Mouse (Mus musculus) midbrain, embryonic 13.5 days (tissue): ENCODE data around the gene Thsd1. TPM values are rescaled to one million over a fixed set of nuclear protein-coding genes. Genes with fewer than 3 reads are reported as not detected.

Experiments
- ATAC-seq: fragments of 200-750 bp; cut with Nextera tagmentation; 2 replicates; pipeline ENCODE4 v1.8.0; 2017; ENCODE audit warnings: mild to moderate bottlenecking, moderate TSS enrichment, moderate library complexity
- H3K27ac ChIP-seq: fragments of 300-500 bp; sonication (generic); 2 replicates; pipeline ENCODE4 v1.5.1; 2015; ENCODE audit warnings: inconsistent platforms, mild to moderate bottlenecking, moderate library complexity
- H3K27me3 ChIP-seq: fragments of 300-500 bp; sonication (generic); 2 replicates; pipeline ENCODE4 v1.6.1; 2015; ENCODE audit warnings: mild to moderate bottlenecking, inconsistent platforms
- H3K36me3 ChIP-seq: fragments of 300-500 bp; sonication (generic); 2 replicates; pipeline ENCODE4 v1.6.1; 2015; ENCODE audit warnings: mild to moderate bottlenecking, inconsistent platforms
- H3K4me1 ChIP-seq: fragments of 300-500 bp; sonication (generic); replicated peaks from 2 replicates; pipeline ENCODE4 v1.6.1; 2015; ENCODE audit warnings: inconsistent platforms
- H3K4me2 ChIP-seq: fragments of 300-500 bp; sonication (generic); replicated peaks from 2 replicates; pipeline ENCODE4 v1.6.1; 2015; ENCODE audit warnings: moderate library complexity, mild to moderate bottlenecking, inconsistent platforms
- H3K4me3 ChIP-seq: fragments of 300-500 bp; sonication (generic); replicated peaks from 2 replicates; pipeline ENCODE4 v1.5.1; 2015; ENCODE audit warnings: mild to moderate bottlenecking, inconsistent platforms
- H3K9ac ChIP-seq: fragments of 300-500 bp; sonication (generic); replicated peaks from 2 replicates; pipeline ENCODE4 v1.6.1; 2015; ENCODE audit warnings: mild to moderate bottlenecking, inconsistent platforms
- H3K9me3 ChIP-seq: fragments of 300-500 bp; sonication (generic); 2 replicates; pipeline ENCODE4 v1.6.1; 2016; ENCODE audit warnings: mild to moderate bottlenecking, inconsistent platforms
- WGBS: fragments of 180-500 bp; shearing (Covaris S2); methylation state at CpG from one replicate; pipeline ENCODE4 v1.1.7; 2015; 5-methylcytosine and 5-hydroxymethylcytosine counted together
- polyA plus RNA-seq: library from polyadenylated mRNA; unstranded; fragments of >200 nt; fragmentation: Nextera tagmentation; extraction: Ambion mirVana; gene quantifications from 2 replicates; pipeline ENCODE4 v1.2.1, GENCODE M21; 2015

Thsd1 gene
- polyA plus RNA-seq, 1 experiment from 2014 or later = 6.9 TPM

- H3K9me3 ChIP-seq = no peaks in the 10 kb centered on the region
- peaks cover 26% of the 10 kb centered on the region for H3K27me3 ChIP-seq
- peaks cover 3% of the 10 kb centered on the region; the same call in 1 of the 2 replicates for H3K36me3 ChIP-seq
- H3K4me2 ChIP-seq = no peak overlapping the region
- H3K4me3 ChIP-seq = no peak overlapping the region
- H3K27ac ChIP-seq = no peak overlapping the region
- WGBS = 27% methylated on average over 7 of the region's 7 CpGs
- H3K4me1 ChIP-seq = peaks cover 15% of the 10 kb centered on the region
- no peak for ATAC-seq
- no peak overlapping the region for H3K9ac ChIP-seq
Measured at GRCm38 (mm10) chr8:22228621-22229020, 1.5 kb downstream of the Thsd1 start.

GRCm38 (mm10) chr8:22242986-22243385 lies 15.9 kb downstream of the Thsd1 start:
- H3K27me3 ChIP-seq = no peaks in the 10 kb centered on the region
- H3K9me3 ChIP-seq = no peaks in the 10 kb centered on the region
- no peak for ATAC-seq
- H3K36me3 ChIP-seq = no peaks in the 10 kb centered on the region
- H3K4me1 ChIP-seq = no peaks in the 10 kb centered on the region
- no peak overlapping the region for H3K4me2 ChIP-seq
- H3K4me3 ChIP-seq = no peak overlapping the region
- H3K27ac ChIP-seq = no peak overlapping the region
- WGBS = 90% methylated on average over 9 of the region's 9 CpGs
- H3K9ac ChIP-seq = no peak overlapping the region

GRCm38 (mm10) chr8:22245663-22246062 lies 18.6 kb downstream of the Thsd1 start:
- 67% methylated on average over 1 of the region's 1 CpGs for WGBS
- Histone ChIP-seq H3K9ac (no peak overlapping the region), H3K27me3 (no peaks in the 10 kb centered on the region), H3K4me3 (no peak overlapping the region), H3K4me1 (no peaks in the 10 kb centered on the region), H3K36me3 (no peaks in the 10 kb centered on the region), H3K27ac (no peak overlapping the region), H3K9me3 (no peaks in the 10 kb centered on the region), H3K4me2 (no peak overlapping the region)
- no peak for ATAC-seq

GRCm38 (mm10) chr8:22247956-22248355 lies 20.8 kb downstream of the Thsd1 start:
- WGBS = 72% methylated on average over 12 of the region's 12 CpGs
- no peaks in the 10 kb centered on the region for H3K27me3 ChIP-seq
- H3K27ac ChIP-seq = no peak overlapping the region
- no peaks in the 10 kb centered on the region for H3K4me1 ChIP-seq
- no peaks in the 10 kb centered on the region for H3K9me3 ChIP-seq
- no peak overlapping the region for H3K4me3 ChIP-seq
- H3K9ac ChIP-seq = no peak overlapping the region
- no peaks in the 10 kb centered on the region for H3K36me3 ChIP-seq
- H3K4me2 ChIP-seq = no peak overlapping the region
- ATAC-seq = no peak

- Histone ChIP-seq H3K4me3 (no peak overlapping the region), H3K4me1 (no peaks in the 10 kb centered on the region), H3K9ac (no peak overlapping the region), H3K9me3 (no peaks in the 10 kb centered on the region), H3K36me3 (no peaks in the 10 kb centered on the region), H3K4me2 (no peak overlapping the region), H3K27ac (no peak overlapping the region), H3K27me3 (no peaks in the 10 kb centered on the region)
- ATAC-seq = no peak
- WGBS = 89% methylated on average over 9 of the region's 9 CpGs
Measured at GRCm38 (mm10) chr8:22249080-22249479, 22.0 kb downstream of the Thsd1 start.

- H3K4me1 ChIP-seq = no peaks in the 10 kb centered on the region
- H3K27ac ChIP-seq = no peak overlapping the region
- no peak overlapping the region for H3K9ac ChIP-seq
- WGBS = 87% methylated on average over 18 of the region's 18 CpGs
- H3K9me3 ChIP-seq = no peaks in the 10 kb centered on the region
- H3K27me3 ChIP-seq = no peaks in the 10 kb centered on the region
- no peak for ATAC-seq
- H3K4me3 ChIP-seq = no peak overlapping the region
- H3K36me3 ChIP-seq = peaks cover 11% of the 10 kb centered on the region
- H3K4me2 ChIP-seq = no peak overlapping the region
Measured at GRCm38 (mm10) chr8:22258946-22259450, 31.9 kb downstream of the Thsd1 start.

GRCm38 (mm10) chr8:22259531-22259930 lies 32.4 kb downstream of the Thsd1 start:
- no peak overlapping the region for H3K27ac ChIP-seq
- no peaks in the 10 kb centered on the region for H3K27me3 ChIP-seq
- no peak overlapping the region for H3K4me2 ChIP-seq
- no peaks in the 10 kb centered on the region for H3K4me1 ChIP-seq
- WGBS = 67% methylated on average over 12 of the region's 12 CpGs
- H3K36me3 ChIP-seq = peaks cover 11% of the 10 kb centered on the region
- no peak overlapping the region for H3K9ac ChIP-seq
- ATAC-seq = no peak
- no peak overlapping the region for H3K4me3 ChIP-seq
- H3K9me3 ChIP-seq = no peaks in the 10 kb centered on the region

- Histone ChIP-seq H3K4me3 (no peak overlapping the region), H3K4me1 (no peaks in the 10 kb centered on the region), H3K9me3 (no peaks in the 10 kb centered on the region), H3K27me3 (no peaks in the 10 kb centered on the region), H3K27ac (no peak overlapping the region), H3K9ac (no peak overlapping the region), H3K4me2 (no peak overlapping the region), H3K36me3 (peaks cover 11% of the 10 kb centered on the region)
- 51% methylated on average over 9 of the region's 9 CpGs for WGBS
- no peak for ATAC-seq
Measured at GRCm38 (mm10) chr8:22260091-22260722, 33.1 kb downstream of the Thsd1 start.

GRCm38 (mm10) chr8:22262267-22262666 lies 35.2 kb downstream of the Thsd1 start:
- Histone ChIP-seq H3K27ac (no peak overlapping the region), H3K9me3 (no peaks in the 10 kb centered on the region), H3K27me3 (no peaks in the 10 kb centered on the region), H3K4me2 (no peak overlapping the region), H3K36me3 (peaks cover 11% of the 10 kb centered on the region), H3K4me1 (no peaks in the 10 kb centered on the region), H3K4me3 (no peak overlapping the region), H3K9ac (no peak overlapping the region)
- ATAC-seq = no peak
- 90% methylated on average over 3 of the region's 3 CpGs for WGBS

- Histone ChIP-seq H3K4me3 (no peak overlapping the region), H3K27me3 (no peaks in the 10 kb centered on the region), H3K4me1 (no peaks in the 10 kb centered on the region), H3K36me3 (no peaks in the 10 kb centered on the region), H3K4me2 (no peak overlapping the region), H3K27ac (no peak overlapping the region), H3K9ac (no peak overlapping the region), H3K9me3 (no peaks in the 10 kb centered on the region)
- WGBS = 74% methylated on average over 6 of the region's 6 CpGs
- ATAC-seq = no peak
Measured at GRCm38 (mm10) chr8:22264292-22264691, 37.2 kb downstream of the Thsd1 start.

GRCm38 (mm10) chr8:22264787-22265186 lies 37.7 kb downstream of the Thsd1 start:
- no peak for ATAC-seq
- 92% methylated on average over 6 of the region's 6 CpGs for WGBS
- Histone ChIP-seq H3K4me2 (no peak overlapping the region), H3K4me1 (no peaks in the 10 kb centered on the region), H3K9me3 (no peaks in the 10 kb centered on the region), H3K9ac (no peak overlapping the region), H3K27me3 (no peaks in the 10 kb centered on the region), H3K4me3 (no peak overlapping the region), H3K36me3 (no peaks in the 10 kb centered on the region), H3K27ac (no peak overlapping the region)

GRCm38 (mm10) chr8:22265194-22265593 lies 38.1 kb downstream of the Thsd1 start:
- Histone ChIP-seq H3K9ac (no peak overlapping the region), H3K27me3 (no peaks in the 10 kb centered on the region), H3K27ac (no peak overlapping the region), H3K4me3 (no peak overlapping the region), H3K4me1 (no peaks in the 10 kb centered on the region), H3K9me3 (no peaks in the 10 kb centered on the region), H3K4me2 (no peak overlapping the region), H3K36me3 (no peaks in the 10 kb centered on the region)
- no peak for ATAC-seq
- 95% methylated on average over 1 of the region's 1 CpGs for WGBS

- no peak overlapping the region for H3K4me2 ChIP-seq
- H3K27me3 ChIP-seq = no peaks in the 10 kb centered on the region
- WGBS = 96% methylated on average over 3 of the region's 3 CpGs
- H3K27ac ChIP-seq = no peak overlapping the region
- no peaks in the 10 kb centered on the region for H3K36me3 ChIP-seq
- no peaks in the 10 kb centered on the region for H3K9me3 ChIP-seq
- H3K4me1 ChIP-seq = no peaks in the 10 kb centered on the region
- H3K9ac ChIP-seq = no peak overlapping the region
- no peak overlapping the region for H3K4me3 ChIP-seq
- ATAC-seq = no peak
Measured at GRCm38 (mm10) chr8:22266809-22267208, 39.7 kb downstream of the Thsd1 start.
